Mouse (Mus musculus) forebrain, embryonic 10.5 days (tissue): ENCODE results near the gene Fam129c. TPM values are rescaled to one million over a fixed set of nuclear protein-coding genes. Genes with fewer than 3 reads are reported as not detected.

ENCODE experiments used
- DNase-seq: peaks from one replicate; pipeline ENCODE4 v3.0.0-alpha.2; 2017; ENCODE audit warnings: low spot score; ENCODE audit errors: extremely low spot score
- H3K27ac ChIP-seq: fragments of 300-500 bp; sonication (generic); 2 replicates; pipeline ENCODE4 v1.5.1; 2016; ENCODE audit warnings: mild to moderate bottlenecking
- H3K27me3 ChIP-seq: fragments of 300-500 bp; sonication (generic); 2 replicates; pipeline ENCODE4 v1.6.1; 2016; ENCODE audit warnings: mild to moderate bottlenecking; ENCODE audit not compliant: poor library complexity, severe bottlenecking
- H3K36me3 ChIP-seq: fragments of 300-500 bp; sonication (generic); replicated peaks from 2 replicates; pipeline ENCODE4 v1.6.1; 2016; ENCODE audit warnings: mild to moderate bottlenecking, moderate library complexity
- H3K4me1 ChIP-seq: fragments of 300-500 bp; sonication (generic); 2 replicates; pipeline ENCODE4 v1.6.1; 2016
- H3K4me3 ChIP-seq: fragments of 300-500 bp; sonication (generic); 2 replicates; pipeline ENCODE4 v1.5.1; 2016; ENCODE audit warnings: mild to moderate bottlenecking, moderate library complexity
- H3K9me3 ChIP-seq: fragments of 300-500 bp; sonication (generic); 2 replicates; pipeline ENCODE4 v1.6.1; 2016; ENCODE audit warnings: mild to moderate bottlenecking, moderate library complexity
- WGBS: fragments of 180-500 bp; shearing (Covaris S2); methylation state at CpG from one replicate; pipeline ENCODE4 v1.1.7; 2016; 5-methylcytosine and 5-hydroxymethylcytosine counted together
- polyA plus RNA-seq: library from polyadenylated mRNA; unstranded; fragments of >200 nt; fragmentation: Nextera tagmentation; extraction: Ambion mirVana; gene quantifications from 2 replicates; pipeline ENCODE4 v1.2.1, GENCODE M21; 2016

Fam129c gene
- polyA plus RNA-seq: 4.1 and 5.1 TPM in 2 replicates

DNA sequence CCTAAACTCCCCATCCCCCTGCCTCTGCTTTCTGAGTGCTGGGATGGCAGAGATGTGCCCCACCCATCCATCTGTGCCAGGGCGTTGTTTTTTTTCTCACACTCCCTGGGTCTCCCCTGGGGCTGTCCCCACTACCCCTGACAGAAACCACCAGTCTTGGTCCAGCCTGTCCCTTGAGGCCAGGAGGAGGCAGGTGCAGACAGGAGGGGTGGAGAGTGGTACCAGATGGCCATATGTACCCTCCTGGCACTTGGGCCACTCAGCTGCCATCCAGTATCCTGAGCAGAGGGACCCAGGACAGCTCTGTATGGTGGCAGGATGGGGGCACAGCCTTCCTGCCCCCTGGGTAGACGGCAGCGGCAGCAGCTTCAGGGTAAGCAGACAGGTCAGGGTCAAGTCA lies at the start of gene Fam129c:
Gene Fam129c (plus strand): TSS at position 198 of the 400 bp plus-strand sequence.
- 93% methylated on average over 3 of the region's 3 CpGs for WGBS
- no peak for DNase-seq
- Histone ChIP-seq H3K4me1 (peaks cover 43% of the 10 kb centered on the region), H3K27me3 (peaks cover 37% of the 10 kb centered on the region), H3K36me3 (peaks cover 43% of the 10 kb centered on the region), H3K9me3 (no peaks in the 10 kb centered on the region), H3K4me3 (no peak within 1 kb of the TSS), H3K27ac (0 out of 2 replicates have a peak within 1 kb of the TSS, but pooled peaks have one; percentile 36)

DNA sequence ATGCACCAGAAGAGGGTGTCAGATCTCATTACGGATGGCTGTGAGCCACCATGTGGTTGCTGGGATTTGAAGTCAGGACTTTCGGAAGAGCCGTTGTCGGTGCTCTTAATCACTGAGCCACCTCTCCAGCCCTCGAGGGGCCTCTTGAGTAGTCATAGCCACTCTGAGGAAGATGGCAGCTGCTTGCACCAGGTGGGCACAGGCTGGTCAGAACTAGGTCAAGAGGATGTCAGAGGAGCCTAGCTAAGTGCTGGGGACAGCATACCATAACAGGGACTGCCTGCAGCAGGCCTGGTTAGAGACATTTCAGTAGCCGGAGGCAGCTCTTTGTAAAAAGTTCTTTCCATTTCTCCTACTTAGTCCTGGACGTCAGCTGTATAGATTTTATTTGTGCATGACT lies 46.7 kb upstream of the Fam129c start:
- no peak for DNase-seq
- 72% methylated on average over 7 of the region's 7 CpGs for WGBS
- peaks cover 29% of the 10 kb centered on the region for H3K36me3 ChIP-seq
- no peak overlapping the region for H3K27ac ChIP-seq
- H3K27me3 ChIP-seq: peaks cover 14% of the 10 kb centered on the region
- no peaks in the 10 kb centered on the region; the same call in 1 of the 2 replicates for H3K4me1 ChIP-seq
- no peaks in the 10 kb centered on the region for H3K9me3 ChIP-seq
- H3K4me3 ChIP-seq: no peak overlapping the region

GRCm38 (mm10) chr8:71552770-71553169 lies 44.7 kb upstream of the Fam129c start:
- H3K4me1 ChIP-seq: no peaks in the 10 kb centered on the region; the same call in 1 of the 2 replicates
- DNase-seq: no peak
- H3K4me3 ChIP-seq: no peak overlapping the region
- no peaks in the 10 kb centered on the region for H3K9me3 ChIP-seq
- peaks cover 10% of the 10 kb centered on the region for H3K36me3 ChIP-seq
- WGBS: 70% methylated on average over 6 of the region's 6 CpGs
- H3K27me3 ChIP-seq: peaks cover 34% of the 10 kb centered on the region
- no peak overlapping the region for H3K27ac ChIP-seq

DNA sequence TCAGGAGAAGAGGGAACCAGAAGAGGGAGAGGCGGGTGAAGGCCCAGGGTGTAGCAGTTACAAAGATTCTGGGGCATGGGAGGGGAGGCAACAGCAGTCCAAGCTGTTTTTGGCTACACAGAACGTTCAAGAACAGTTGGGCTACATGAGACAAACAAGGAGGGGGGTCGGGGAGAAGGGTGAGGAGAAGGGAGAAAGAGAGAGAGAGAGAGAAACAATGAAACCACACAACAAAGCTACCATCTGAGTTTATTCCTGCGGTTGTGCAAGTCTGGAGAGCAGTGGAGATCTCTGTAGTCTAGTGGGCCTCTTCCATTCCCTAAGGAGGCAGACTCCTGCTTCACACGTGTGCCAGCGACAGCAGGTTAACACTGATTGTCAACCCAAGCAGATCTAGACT lies 43.4 kb upstream of the Fam129c start:
- H3K27me3 ChIP-seq: peaks cover 46% of the 10 kb centered on the region
- 73% methylated on average over 6 of the region's 6 CpGs for whole genome bisulfite sequencing

DNA sequence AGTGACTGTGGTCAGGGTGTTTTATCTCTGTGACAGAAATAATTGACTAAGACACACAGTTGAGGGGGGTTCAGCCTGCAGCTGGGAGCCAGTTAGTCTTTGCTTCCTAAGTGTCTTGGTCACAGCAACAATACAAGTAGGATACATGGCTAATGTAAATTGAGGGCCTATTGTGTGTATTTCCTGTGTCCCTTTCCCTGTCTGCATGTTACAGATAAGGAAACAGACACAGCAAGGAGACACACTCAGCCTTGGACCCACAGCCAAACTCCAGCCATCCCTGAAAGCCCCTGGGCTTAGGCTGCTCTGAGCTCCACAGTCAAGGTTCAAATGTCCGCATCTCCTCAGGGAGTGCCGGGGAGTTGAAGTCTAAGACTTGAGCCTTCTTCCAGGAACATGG lies 42.8 kb upstream of the Fam129c start:
- WGBS: 92% methylated on average over 2 of the region's 2 CpGs
- no peaks in the 10 kb centered on the region for H3K9me3 ChIP-seq
- no peak overlapping the region for H3K27ac ChIP-seq
- H3K27me3 ChIP-seq: peaks cover 53% of the 10 kb centered on the region
- H3K36me3 ChIP-seq: no peaks in the 10 kb centered on the region
- no peak overlapping the region for H3K4me3 ChIP-seq
- no peak for DNase-seq
- peaks cover 14% of the 10 kb centered on the region for H3K4me1 ChIP-seq

More for the DNA sequence above, 43.4 kb upstream of the Fam129c start:
- Histone ChIP-seq H3K9me3 (no peaks in the 10 kb centered on the region), H3K27ac (no peak overlapping the region), H3K4me3 (no peak overlapping the region), H3K36me3 (no peaks in the 10 kb centered on the region), H3K4me1 (peaks cover 11% of the 10 kb centered on the region)
- DNase-seq: no peak

DNA sequence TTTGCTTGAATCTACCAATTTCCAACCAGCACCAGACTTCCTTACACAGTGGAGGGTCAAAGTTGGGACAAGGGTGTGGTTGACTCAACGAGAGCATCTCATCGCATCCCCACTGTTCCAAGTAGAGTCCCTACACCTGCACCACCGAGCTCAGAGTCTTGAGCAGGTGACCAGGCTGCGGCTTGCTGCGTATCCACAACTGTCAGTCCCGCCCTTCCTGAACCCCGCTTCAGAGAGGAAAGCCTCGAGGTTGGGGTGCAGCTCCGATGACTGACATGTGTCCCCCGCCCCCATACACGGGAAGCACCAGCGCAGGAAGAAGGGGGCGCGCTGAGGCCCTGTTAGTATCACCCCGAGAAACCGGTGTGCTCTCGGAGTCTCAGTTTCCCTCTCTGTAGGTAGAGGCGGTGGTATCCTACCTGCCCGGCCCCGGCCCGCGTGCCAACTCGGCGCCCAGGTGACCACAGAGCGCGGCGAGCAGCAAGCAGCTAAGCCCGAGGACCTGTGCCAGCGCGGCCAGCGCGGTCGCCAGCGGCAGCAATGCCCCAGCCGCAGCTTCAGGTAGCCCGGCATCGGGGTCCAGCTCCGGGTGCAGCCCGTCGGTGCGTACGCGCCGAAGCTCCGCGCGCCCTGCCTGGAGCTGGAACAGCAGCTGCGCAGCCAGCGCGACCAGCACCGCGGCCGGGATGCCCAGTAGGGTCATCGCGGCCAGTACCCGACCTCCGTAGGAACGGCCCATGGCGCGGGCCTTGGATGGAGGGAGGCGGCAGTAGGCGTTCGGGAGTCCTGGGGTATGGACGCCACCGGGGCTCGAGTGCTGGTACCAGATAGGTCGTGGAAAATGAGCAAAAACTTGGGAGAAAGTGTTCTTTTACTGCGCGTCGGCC lies 39.1 kb upstream of the Fam129c start, which contains the start of gene Tmem221:
Gene Tmem221 (minus strand): TSS at position 801 of the 887 bp plus-strand sequence.
- WGBS: 5% methylated on average over 70 of the region's 70 CpGs
- no peaks in the 10 kb centered on the region for H3K9me3 ChIP-seq
- H3K36me3 ChIP-seq: no peaks in the 10 kb centered on the region
- DNase-seq: peak; percentile 26
- H3K4me1 ChIP-seq: peaks cover 22% of the 10 kb centered on the region
- peaks cover 89% of the 10 kb centered on the region for H3K27me3 ChIP-seq
- H3K4me3 ChIP-seq: peak within 1 kb of the TSS; percentile 54
- peak within 1 kb of the TSS; percentile 51 for H3K27ac ChIP-seq

DNA sequence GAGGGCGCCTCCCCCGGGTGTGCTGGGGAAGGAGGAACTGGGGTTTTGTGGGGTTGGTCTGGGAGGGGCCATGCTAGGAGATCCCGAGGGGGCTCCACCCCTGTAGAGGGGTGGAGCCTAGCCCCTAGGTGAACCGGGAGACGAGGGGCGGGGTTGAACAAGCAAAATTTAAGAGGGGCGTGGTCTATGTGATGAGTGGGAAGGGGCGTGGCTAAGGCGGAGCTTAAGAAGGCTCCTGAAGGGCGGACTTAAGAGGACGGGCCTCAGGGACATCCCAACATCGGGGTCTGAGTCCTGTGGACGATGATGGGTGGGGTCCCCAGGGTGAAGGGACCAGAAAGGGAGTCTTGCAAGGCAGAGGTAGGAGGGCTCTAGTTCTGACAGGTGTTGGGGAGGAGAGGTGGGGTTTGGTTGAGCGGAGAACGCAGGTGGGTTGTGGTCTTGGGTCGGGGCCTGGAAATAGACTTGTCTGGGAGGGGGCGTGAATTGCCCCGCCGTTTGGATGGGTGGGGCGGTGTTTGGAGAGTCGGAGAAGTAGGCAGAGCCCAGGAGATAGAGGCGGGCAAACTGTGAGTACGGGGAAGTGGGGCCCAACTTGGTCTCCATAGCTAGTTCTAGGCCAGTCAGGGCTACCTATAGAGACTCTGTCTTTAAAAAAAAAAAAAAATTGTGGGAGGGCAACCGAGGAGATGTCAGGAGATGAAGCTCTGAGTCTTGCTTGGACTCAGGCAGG lies 38.3 kb upstream of the Fam129c start:
- WGBS: 3% methylated on average over 24 of the region's 24 CpGs
- H3K36me3 ChIP-seq: no peaks in the 10 kb centered on the region
- H3K4me3 ChIP-seq: peak overlapping the region; percentile 54
- H3K4me1 ChIP-seq: peaks cover 22% of the 10 kb centered on the region
- H3K9me3 ChIP-seq: peaks cover 3% of the 10 kb centered on the region; the same call in 1 of the 2 replicates
- H3K27me3 ChIP-seq: peaks cover 97% of the 10 kb centered on the region
- DNase-seq: peak; percentile 56
- H3K27ac ChIP-seq: no peak overlapping the region

DNA sequence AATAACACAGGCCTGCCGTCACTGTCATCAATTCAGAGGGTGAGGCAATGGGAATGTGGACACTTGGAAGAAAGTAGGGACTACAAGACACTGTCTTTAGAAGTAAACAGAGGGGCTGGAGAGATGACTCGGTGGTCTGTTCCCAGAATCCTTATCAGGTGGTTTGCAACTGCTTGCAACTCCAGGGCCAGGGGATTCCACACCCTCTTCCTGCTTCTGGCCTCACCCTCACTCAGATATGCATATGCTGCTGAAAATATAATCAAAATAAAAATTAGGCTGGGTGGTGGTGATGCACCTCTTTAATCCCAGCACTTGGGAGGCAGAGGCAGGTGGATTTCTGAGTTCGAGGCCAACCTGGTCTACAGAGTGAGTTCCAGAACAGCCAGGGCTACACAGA lies 37.4 kb upstream of the Fam129c start:
- Histone ChIP-seq H3K27ac (no peak overlapping the region), H3K27me3 (peaks cover 100% of the 10 kb centered on the region), H3K4me3 (no peak overlapping the region), H3K36me3 (no peaks in the 10 kb centered on the region), H3K9me3 (peaks cover 7% of the 10 kb centered on the region; the same call in 1 of the 2 replicates), H3K4me1 (peaks cover 22% of the 10 kb centered on the region)
- 79% methylated on average over 3 of the region's 3 CpGs for WGBS
- no peak for DNase-seq

DNA sequence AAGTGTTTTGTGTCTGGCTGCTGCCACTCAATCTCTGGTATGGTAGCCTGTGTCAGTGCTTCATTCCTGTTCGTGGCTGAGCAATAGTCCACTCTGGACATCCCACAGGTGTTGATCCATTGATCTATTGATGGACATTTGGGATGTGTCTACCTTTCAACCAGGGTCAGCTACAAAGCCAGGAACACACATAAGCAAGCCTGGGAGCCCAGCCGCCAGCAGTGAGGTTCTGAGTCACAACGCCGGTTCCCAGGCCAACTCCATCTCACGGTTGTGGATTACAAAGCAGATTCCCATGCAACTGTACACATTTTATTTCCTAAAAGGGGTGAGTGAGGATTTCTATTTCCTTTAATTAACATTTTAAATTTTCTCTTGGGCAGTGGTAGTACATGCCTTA lies 36.7 kb upstream of the Fam129c start:
- H3K4me1 ChIP-seq: peaks cover 22% of the 10 kb centered on the region
- peaks cover 7% of the 10 kb centered on the region; the same call in 1 of the 2 replicates for H3K9me3 ChIP-seq
- no peaks in the 10 kb centered on the region for H3K36me3 ChIP-seq
- WGBS: 83% methylated on average over 5 of the region's 5 CpGs
- peaks cover 98% of the 10 kb centered on the region for H3K27me3 ChIP-seq
- no peak for DNase-seq
- H3K4me3 ChIP-seq: no peak overlapping the region
- H3K27ac ChIP-seq: no peak overlapping the region

DNA sequence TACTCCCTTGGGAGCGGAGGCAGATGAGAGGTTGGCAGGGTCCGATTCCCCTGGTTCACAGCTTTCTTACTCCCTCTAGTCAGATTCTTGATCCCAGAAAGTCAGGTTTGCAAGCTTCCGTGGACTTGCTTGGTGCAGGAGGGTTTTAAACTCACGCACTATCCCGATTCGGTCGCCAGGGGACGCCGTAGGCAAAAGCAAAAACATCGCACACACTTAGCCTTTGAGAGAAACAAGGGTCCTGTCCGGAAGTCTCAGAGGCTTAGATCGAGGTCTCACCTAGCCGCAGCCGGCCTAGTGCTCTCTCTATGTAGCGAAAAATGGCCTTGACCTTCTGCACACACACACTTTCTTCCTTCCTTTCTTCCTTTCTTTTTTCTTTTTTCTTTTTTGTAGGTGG lies 36.0 kb upstream of the Fam129c start:
- H3K27me3 ChIP-seq: peaks cover 98% of the 10 kb centered on the region
- 4% methylated on average over 15 of the region's 15 CpGs for WGBS
- peaks cover 22% of the 10 kb centered on the region for H3K4me1 ChIP-seq
- DNase-seq: peak; percentile 80
- no peak overlapping the region for H3K4me3 ChIP-seq
- peaks cover 7% of the 10 kb centered on the region; the same call in 1 of the 2 replicates for H3K9me3 ChIP-seq
- H3K36me3 ChIP-seq: no peaks in the 10 kb centered on the region
- no peak overlapping the region for H3K27ac ChIP-seq

GRCm38 (mm10) chr8:71562751-71563150 lies 34.7 kb upstream of the Fam129c start:
- peaks cover 7% of the 10 kb centered on the region; the same call in 1 of the 2 replicates for H3K9me3 ChIP-seq
- DNase-seq: peak; percentile 70
- under 1% methylated on average over 33 of the region's 33 CpGs for WGBS
- 0 out of 2 replicates have a peak overlapping the region, but pooled peaks have one; percentile 26 for H3K27ac ChIP-seq
- no peaks in the 10 kb centered on the region for H3K36me3 ChIP-seq
- H3K27me3 ChIP-seq: peaks cover 98% of the 10 kb centered on the region
- peaks cover 22% of the 10 kb centered on the region for H3K4me1 ChIP-seq
- peak overlapping the region; percentile 40 for H3K4me3 ChIP-seq

- H3K27me3 ChIP-seq: peaks cover 98% of the 10 kb centered on the region
- no peaks in the 10 kb centered on the region for H3K36me3 ChIP-seq
- no peak overlapping the region for H3K27ac ChIP-seq
- peaks cover 20% of the 10 kb centered on the region for H3K4me1 ChIP-seq
- H3K4me3 ChIP-seq: no peak overlapping the region
- peaks cover 7% of the 10 kb centered on the region; the same call in 1 of the 2 replicates for H3K9me3 ChIP-seq
- DNase-seq: no peak
- WGBS: 86% methylated on average over 4 of the region's 4 CpGs
Measured at GRCm38 (mm10) chr8:71563992-71564391, 33.5 kb upstream of the Fam129c start.
